16 mouse cellular contexts compared by ENCODE assay signal in genomic region chr7:141269273-141269545, GRCm38 (mm10). TPM values are rescaled to one million over a fixed set of nuclear protein-coding genes. Genes with fewer than 3 reads are reported as not detected.
DNase-seq lines count a peak whose midpoint lies in the region; ATAC-seq and TF ChIP-seq lines count a peak whose summit lies in the region.
"Had no signal": no experiment of that assay in that cellular context is flagged by ENCODE, and none has a peak within 500 bp of the region (broad histone marks: within the 10 kb centered on the region; RNA-seq: fewer than 3 reads in every experiment).

No protein-coding gene starts in this region.

- peak overlapping the region; percentile 38 for H3K4me2 ChIP-seq in heart, embryonic 11.5 days
- peak overlapping the region; percentile 41 for H3K4me2 ChIP-seq in lung, postnatal 0 days (replicated peaks; ENCODE audit: low read depth, low read length)
- H3K4me2 ChIP-seq in heart, postnatal 0 days (ENCODE audit: low read depth, low read length), result peak overlapping the region; percentile 41
- H3K4me2 ChIP-seq: hindbrain, embryonic 15.5 days had no signal

- no peaks in the 10 kb centered on the region for H3K9me3 ChIP-seq in heart, embryonic 11.5 days (replicated peaks; ENCODE audit: control insufficient read depth, low read length)
- no peaks in the 10 kb centered on the region for H3K9me3 ChIP-seq in lung, postnatal 0 days (ENCODE audit: low read length)
- H3K9me3 ChIP-seq in heart, postnatal 0 days (replicated peaks; ENCODE audit: control insufficient read depth, low read length), result no peaks in the 10 kb centered on the region
- H3K9me3 ChIP-seq: hindbrain, embryonic 15.5 days had no signal

- no peaks in the 10 kb centered on the region for H3K27me3 ChIP-seq in heart, embryonic 11.5 days (ENCODE audit: control insufficient read depth, insufficient read depth, low read length)
- H3K27me3 ChIP-seq in lung, postnatal 0 days (replicated peaks; ENCODE audit: insufficient read depth, low read length), result no peaks in the 10 kb centered on the region
- H3K27me3 ChIP-seq in heart, postnatal 0 days (ENCODE audit: control insufficient read depth, insufficient read depth, low read length), result no peaks in the 10 kb centered on the region
- H3K27me3 ChIP-seq in small intestine, adult 2 months (ENCODE audit: control insufficient read depth, insufficient read depth, low read length), result no peaks in the 10 kb centered on the region
- H3K27me3 ChIP-seq: hindbrain, embryonic 15.5 days had no signal

- TF ChIP-seq POLR2A in small intestine, adult 2 months (IDR thresholded peaks at IDR 0.05; ENCODE audit: low read depth, low read length), result no peak

- no peak for DNase-seq in heart, postnatal 25 days (ENCODE audit: low spot score)
- DNase-seq in lung, postnatal 0 days (ENCODE audit: low spot score), result no peak
- DNase-seq in lung, postnatal 36 days, result no peak
- no peak for DNase-seq in heart, postnatal 0 days (ENCODE audit: low spot score)
- DNase-seq in c-Kit-positive CD71-positive TER-119-positive erythroid progenitor cells, embryonic 14.5 days (ENCODE audit: low spot score), result no peak
- no peak for DNase-seq in left cerebral cortex, postnatal 25 days (ENCODE audit: low spot score in 2 of 2)
- DNase-seq: cerebellum, postnatal 36 days; kidney, postnatal 14 days; thymus, adult 18-20 months had no signal

- no peak for TF ChIP-seq CTCF in lung, postnatal 0 days (IDR thresholded peaks at IDR 0.05)
- TF ChIP-seq CTCF in heart, postnatal 0 days (IDR thresholded peaks at IDR 0.05; ENCODE audit: low read depth), result no peak
- no peak for TF ChIP-seq CTCF in small intestine, adult 2 months (IDR thresholded peaks at IDR 0.05; ENCODE audit: extremely low read depth, insufficient read length, insufficient replicate concordance, low read depth, low read length)

- 0 out of 2 replicates have a peak overlapping the region, but pooled peaks have one; percentile 5 for H3K4me3 ChIP-seq in heart, embryonic 11.5 days (ENCODE audit: low read depth, low read length)
- H3K4me3 ChIP-seq in lung, postnatal 0 days (ENCODE audit: low read depth, low read length), result peak overlapping the region; percentile 8; the same call in 1 of the 2 replicates
- H3K4me3 ChIP-seq in heart, postnatal 0 days (ENCODE audit: low read depth, low read length), result no peak overlapping the region
- peak overlapping the region; percentile 40 for H3K4me3 ChIP-seq in small intestine, adult 2 months (ENCODE audit: low read depth, low read length)
- H3K4me3 ChIP-seq: hindbrain, embryonic 15.5 days had no signal

- no peak for TF ChIP-seq EP300 in lung, postnatal 0 days (IDR thresholded peaks at IDR 0.05)
- TF ChIP-seq EP300 in heart, postnatal 0 days (IDR thresholded peaks at IDR 0.05; ENCODE audit: low read depth), result no peak

- H3K9ac ChIP-seq in heart, embryonic 11.5 days (ENCODE audit: low read depth, low read length), result no peak overlapping the region
- no peak overlapping the region for H3K9ac ChIP-seq in lung, postnatal 0 days (replicated peaks; ENCODE audit: low read depth)
- no peak overlapping the region for H3K9ac ChIP-seq in heart, postnatal 0 days (replicated peaks; ENCODE audit: low read depth, low read length)
- H3K9ac ChIP-seq: hindbrain, embryonic 15.5 days had no signal

- H3K27ac ChIP-seq in heart, embryonic 11.5 days (ENCODE audit: low read depth, low read length), result no peak overlapping the region
- H3K27ac ChIP-seq in lung, postnatal 0 days (ENCODE audit: low read length), result no peak overlapping the region
- no peak overlapping the region for H3K27ac ChIP-seq in heart, postnatal 0 days (ENCODE audit: low read depth)
- H3K27ac ChIP-seq in small intestine, adult 2 months (ENCODE audit: insufficient read depth, low read depth, low read length), result no peak overlapping the region
- H3K27ac ChIP-seq: hindbrain, embryonic 15.5 days had no signal

- H3K36me3 ChIP-seq in heart, embryonic 11.5 days (ENCODE audit: control insufficient read depth, insufficient read depth, low read length), result no peaks in the 10 kb centered on the region
- no peaks in the 10 kb centered on the region for H3K36me3 ChIP-seq in lung, postnatal 0 days (ENCODE audit: insufficient read depth, low read length)
- H3K36me3 ChIP-seq in heart, postnatal 0 days (replicated peaks; ENCODE audit: control insufficient read depth, insufficient read depth, low read length), result no peaks in the 10 kb centered on the region
- peaks cover 53% of the 10 kb centered on the region for H3K36me3 ChIP-seq in small intestine, adult 2 months (ENCODE audit: control insufficient read depth, insufficient read depth, low read length)

- peaks cover 11% of the 10 kb centered on the region; the same call in 1 of the 2 replicates for H3K4me1 ChIP-seq in heart, embryonic 11.5 days (ENCODE audit: control insufficient read depth, insufficient read depth, low read length)
- H3K4me1 ChIP-seq in lung, postnatal 0 days (ENCODE audit: insufficient read depth, low read depth, low read length), result peaks cover 9% of the 10 kb centered on the region; the same call in 1 of the 2 replicates
- H3K4me1 ChIP-seq in heart, postnatal 0 days (ENCODE audit: control insufficient read depth, insufficient read depth), result peaks cover 9% of the 10 kb centered on the region
- peaks cover 29% of the 10 kb centered on the region for H3K4me1 ChIP-seq in small intestine, adult 2 months (ENCODE audit: control insufficient read depth, insufficient read depth, insufficient read length, low read length)

- no peak for ATAC-seq in heart, embryonic 11.5 days (replicated peaks; ENCODE audit: insufficient number of reproducible peaks, low FRiP score, low TSS enrichment)
- no peak for ATAC-seq in lung, postnatal 0 days
- no peak for ATAC-seq in heart, postnatal 0 days (ENCODE audit: insufficient read depth, low read depth)

- intact Hi-C loops in heart, postnatal 25 days (cut with DNase I), result loop anchor here (5.0 kb wide), 2 partner anchors 58 to 253 kb away; partner anchors contain the start of genes Deaf1 and Tmem80
- intact Hi-C loops in left cerebral cortex, postnatal 25 days (cut with DNase I), result loop anchor here (5.0 kb wide), 1 partner anchor 93 kb away; no protein-coding TSS in a partner anchor

- WGBS in heart, embryonic 11.5 days (ENCODE audit: insufficient replicate concordance), result 54% methylated on average over 14 of the region's 14 CpGs
- WGBS in lung, postnatal 0 days, result 62% methylated on average over 11 of the region's 14 CpGs
- 62% methylated on average over 14 of the region's 14 CpGs for WGBS in heart, postnatal 0 days
- 69% methylated on average over 14 of the region's 14 CpGs for WGBS in small intestine, adult 2 months

RNA-seq across cellular contexts. Expression of gene Irf7, which starts 2.9 kb away (rescaled TPM):
- 0.99 and 1.2 TPM in 2 replicates for polyA plus RNA-seq in heart, embryonic 11.5 days (2014; fragmentation: Nextera tagmentation; extraction: Ambion mirVana)
- total RNA-seq in heart, postnatal 25 days (2021), result 1 to 10 TPM; 3.4 to 3.6 TPM
- 12.6 and 15.8 TPM in 2 replicates for polyA plus RNA-seq in lung, postnatal 0 days (2015; fragmentation: Nextera tagmentation; extraction: Ambion mirVana)
- 10.0 and 18.8 TPM in 2 replicates for total RNA-seq in heart, postnatal 0 days (2014; rRNA removed; ENCODE audit: low replicate concordance)
- polyA plus RNA-seq in heart, postnatal 0 days (2015; fragmentation: Nextera tagmentation; extraction: Ambion mirVana), result 6.2 and 7.5 TPM in 2 replicates
- 91.6 and 484 TPM in 2 replicates for polyA plus RNA-seq in small intestine, adult 2 months (2012; rRNA removed)
- total RNA-seq in left cerebral cortex, postnatal 25 days (2021), result 1 to 10 TPM in 1 of 2 experiments, under 1 TPM in 1; 0.78 to 1.1 TPM

RNA-seq across cellular contexts. Expression of gene Cdhr5, which starts 7.4 kb away (rescaled TPM):
- not detected in 2 replicates for polyA plus RNA-seq in heart, embryonic 11.5 days (2014; fragmentation: Nextera tagmentation; extraction: Ambion mirVana)
- not detected for total RNA-seq in heart, postnatal 25 days (2021)
- polyA plus RNA-seq in lung, postnatal 0 days (2015; fragmentation: Nextera tagmentation; extraction: Ambion mirVana), result not detected in 2 replicates
- not detected in 2 replicates for total RNA-seq in heart, postnatal 0 days (2014; rRNA removed; ENCODE audit: low replicate concordance)
- not detected in 2 replicates for polyA plus RNA-seq in heart, postnatal 0 days (2015; fragmentation: Nextera tagmentation; extraction: Ambion mirVana)
- 536 and 1,345 TPM in 2 replicates for polyA plus RNA-seq in small intestine, adult 2 months (2012; rRNA removed)
- total RNA-seq in left cerebral cortex, postnatal 25 days (2021), result not detected
- total RNA-seq: layer of hippocampus, postnatal 25 days; midbrain, postnatal 0 days; neutrophil, adult 5-6 weeks had no signal
- polyA plus RNA-seq: CD4-positive, CD25-positive, alpha-beta regulatory T cell, adult 4 months; hindbrain, embryonic 15.5 days; midbrain, postnatal 0 days had no signal

RNA-seq across cellular contexts. Expression of gene Sct, which starts 9.7 kb away (rescaled TPM):
- 2.2 and 3.0 TPM in 2 replicates for polyA plus RNA-seq in heart, embryonic 11.5 days (2014; fragmentation: Nextera tagmentation; extraction: Ambion mirVana)
- not detected for total RNA-seq in heart, postnatal 25 days (2021)
- 1.0 and 1.3 TPM in 2 replicates for polyA plus RNA-seq in lung, postnatal 0 days (2015; fragmentation: Nextera tagmentation; extraction: Ambion mirVana)
- not detected in 2 replicates for total RNA-seq in heart, postnatal 0 days (2014; rRNA removed; ENCODE audit: low replicate concordance)
- polyA plus RNA-seq in heart, postnatal 0 days (2015; fragmentation: Nextera tagmentation; extraction: Ambion mirVana), result 1.0 and 1.6 TPM in 2 replicates
- 337 and 777 TPM in 2 replicates for polyA plus RNA-seq in small intestine, adult 2 months (2012; rRNA removed)
- not detected for total RNA-seq in left cerebral cortex, postnatal 25 days (2021)
- total RNA-seq: layer of hippocampus, postnatal 25 days; neutrophil, adult 5-6 weeks had no signal
- polyA plus RNA-seq: CD4-positive, CD25-positive, alpha-beta regulatory T cell, adult 4 months had no signal

RNA-seq across cellular contexts. Expression of gene Drd4, which starts 22.6 kb away (rescaled TPM):
- polyA plus RNA-seq in heart, embryonic 11.5 days (2014; fragmentation: Nextera tagmentation; extraction: Ambion mirVana), result 0.10 and 0.17 TPM in 2 replicates
- not detected for total RNA-seq in heart, postnatal 25 days (2021)
- polyA plus RNA-seq in lung, postnatal 0 days (2015; fragmentation: Nextera tagmentation; extraction: Ambion mirVana), result 0.12 and 0.17 TPM in 2 replicates
- total RNA-seq in heart, postnatal 0 days (2014; rRNA removed; ENCODE audit: low replicate concordance), result not detected in 2 replicates
- 0.07 TPM in 1 of 2 replicates, not detected in the other for polyA plus RNA-seq in heart, postnatal 0 days (2015; fragmentation: Nextera tagmentation; extraction: Ambion mirVana)
- 0.04 and 0.30 TPM in 2 replicates for polyA plus RNA-seq in small intestine, adult 2 months (2012; rRNA removed)
- under 1 TPM; 0.41 to 0.66 TPM for total RNA-seq in left cerebral cortex, postnatal 25 days (2021)
- total RNA-seq: neutrophil, adult 5-6 weeks had no signal
- polyA plus RNA-seq: CD4-positive, CD25-positive, alpha-beta regulatory T cell, adult 4 months had no signal

RNA-seq across cellular contexts. Expression of gene Phrf1, which starts 40.6 kb away (rescaled TPM):
- 50.2 and 51.1 TPM in 2 replicates for polyA plus RNA-seq in heart, embryonic 11.5 days (2014; fragmentation: Nextera tagmentation; extraction: Ambion mirVana)
- 10 to 100 TPM; 29.8 to 31.6 TPM for total RNA-seq in heart, postnatal 25 days (2021)
- polyA plus RNA-seq in lung, postnatal 0 days (2015; fragmentation: Nextera tagmentation; extraction: Ambion mirVana), result 26.6 and 32.0 TPM in 2 replicates
- 28.9 and 31.9 TPM in 2 replicates for total RNA-seq in heart, postnatal 0 days (2014; rRNA removed; ENCODE audit: low replicate concordance)
- polyA plus RNA-seq in heart, postnatal 0 days (2015; fragmentation: Nextera tagmentation; extraction: Ambion mirVana), result 17.4 and 20.4 TPM in 2 replicates
- polyA plus RNA-seq in small intestine, adult 2 months (2012; rRNA removed), result 21.3 and 34.2 TPM in 2 replicates
- total RNA-seq in left cerebral cortex, postnatal 25 days (2021), result 10 to 100 TPM; 75.5 to 76.4 TPM

Comparison
In these comparisons a context has a peak if more than half of its experiments do, and no peak if none do; other contexts are left out.
1. RNA of gene Cdhr5, which starts 7.4 kb away (polyA plus RNA-seq): 536 to 1,345 TPM in small intestine, adult 2 months; not detected in lung, postnatal 0 days, not detected in heart, embryonic 11.5 days and not detected in heart, postnatal 0 days; every median in the first group is over 100 times any median in the second.
2. RNA of gene Sct, which starts 9.7 kb away (polyA plus RNA-seq): 337 to 777 TPM in small intestine, adult 2 months; 2.2 to 3.0 TPM in heart, embryonic 11.5 days, 1.0 to 1.3 TPM in lung, postnatal 0 days and 1.0 to 1.6 TPM in heart, postnatal 0 days; every median in the first group is over 10 times any median in the second.
3. Peak in every context shown above with its lines, with median percentiles within 50 percentile points of each other: H3K4me2 ChIP-seq.